Mouse (Mus musculus) G1E (cell line): ENCODE data around the gene Tecpr2.

Source experiments
- CTCF ChIP-seq: IDR thresholded peaks from 2 replicates; pipeline ENCODE4 v1.5.1; 2012; ENCODE audit warnings: low read depth, low read length, inconsistent platforms, mixed read lengths
- GATA1 ChIP-seq: IDR thresholded peaks from 2 replicates; pipeline ENCODE4 v1.6.1; 2012; ENCODE audit warnings: borderline replicate concordance, low read length, inconsistent platforms, mixed read lengths
- GATA2 ChIP-seq: IDR thresholded peaks from 2 replicates; pipeline ENCODE4 v1.6.1; 2012; ENCODE audit warnings: low read depth, low read length, inconsistent platforms, borderline replicate concordance
- POLR2AphosphoS5 ChIP-seq: IDR thresholded peaks from 2 replicates; pipeline ENCODE4 v1.6.1; 2012; ENCODE audit warnings: low read depth, low read length, inconsistent platforms; ENCODE audit not compliant: insufficient replicate concordance
- TAL1 ChIP-seq: conservative IDR thresholded peaks from 2 replicates; pipeline ENCODE4 v1.6.1; 2012; ENCODE audit warnings: low read depth, low read length, inconsistent platforms, mixed read lengths

DNA sequence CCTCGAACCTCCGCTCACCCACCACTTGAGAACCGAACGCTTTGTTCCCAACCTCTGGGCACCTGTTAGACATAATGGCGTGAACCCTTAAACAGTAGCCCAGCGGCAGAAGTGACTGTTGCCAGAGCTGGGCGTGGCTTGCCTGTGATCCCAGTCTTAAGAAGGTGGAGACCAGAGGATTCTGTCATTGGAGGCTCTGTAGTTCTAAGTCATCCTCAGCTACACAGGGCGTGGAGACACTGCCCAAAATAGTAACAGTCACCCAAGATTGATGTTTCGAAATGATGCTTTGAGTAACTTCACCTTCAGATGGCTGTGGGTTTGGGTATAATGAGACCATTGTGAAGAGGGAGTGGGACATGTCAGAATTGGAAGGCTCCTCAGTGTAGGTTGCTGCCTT lies 115.1 kb downstream of the Tecpr2 start:
- TF ChIP-seq CTCF (no peak; the same call in 1 of the 2 replicates), GATA2 (no peak), TAL1 (no peak), GATA1 (no peak), POLR2AphosphoS5 (no peak)
